ENCODE assay signal across 28 mouse cellular contexts in genomic region chr5:120721005-120721404, GRCm38 (mm10). TPM values are rescaled to one million over a fixed set of nuclear protein-coding genes. Genes with fewer than 3 reads are reported as not detected.
DNase-seq lines count a peak whose midpoint lies in the region; ATAC-seq and TF ChIP-seq lines count a peak whose summit lies in the region.
"Had no signal": no experiment of that assay in that cellular context is flagged by ENCODE, and none has a peak within 500 bp of the region (broad histone marks: within the 10 kb centered on the region; RNA-seq: fewer than 3 reads in every experiment).

No protein-coding gene starts in this region.

- H3K9me3 ChIP-seq in ES-Bruce4 (replicated peaks; ENCODE audit: control insufficient read depth, insufficient read depth, low read length, poor library complexity, severe bottlenecking), result no peaks in the 10 kb centered on the region

- H3K9ac ChIP-seq in ES-Bruce4 (ENCODE audit: low read depth, poor library complexity, severe bottlenecking), result no peak overlapping the region

- peak; percentile 79; the same call in 1 of the 2 replicates for TF ChIP-seq EP300 in ES-Bruce4 (IDR thresholded peaks at IDR 0.05; ENCODE audit: insufficient read depth, low read depth, low read length)

- DNase-seq in ES-CJ7 (ENCODE audit: low read depth, low spot score), result peak; percentile 82
- DNase-seq in R1 (ENCODE audit: low read depth, low spot score), result peak; percentile 80
- peak; percentile 76 for DNase-seq in ZHBTc4 (ENCODE audit: low read depth, low spot score)
- DNase-seq in layer of hippocampus, postnatal 14 days (ENCODE audit: low spot score in 2 of 2), result no peak
- no peak for DNase-seq in kidney, postnatal 14 days
- DNase-seq: adrenal gland, adult 2 months; adrenal gland, adult 8-10 months; adrenal gland, postnatal 10 days; adrenal gland, postnatal 14 days; adrenal gland, postnatal 25 days; adrenal gland, postnatal 36 days; B cell, adult 2 months; cerebellum, adult 11 months; cerebellum, adult 11-12 months; cerebellum, adult 18-20 months; cerebellum, adult 2 months; cerebellum, adult 8-10 months; cerebellum, adult 9-10 months; cerebellum, adult 9-11 months had no signal

- peak; percentile 32 for TF ChIP-seq POLR2A in ES-Bruce4 (IDR thresholded peaks at IDR 0.05; ENCODE audit: insufficient read depth, low read length)

- no peak for ATAC-seq in megakaryocyte-erythroid progenitor cell, adult 5-6 weeks (replicated peaks; ENCODE audit: low FRiP score, low TSS enrichment, poor library complexity, severe bottlenecking)
- no peak for ATAC-seq in cerebellum, adult (ENCODE audit: insufficient number of reproducible peaks, low FRiP score, low TSS enrichment)
- ATAC-seq: activated CD4-positive, CD25-positive, alpha-beta regulatory T cell, adult 4 months; CD4-positive, CD25-positive, alpha-beta regulatory T cell, adult 4 months; Patski had no signal

- H3K27ac ChIP-seq in ES-Bruce4 (ENCODE audit: insufficient read depth, low read length), result no peak overlapping the region

- no peaks in the 10 kb centered on the region for H3K27me3 ChIP-seq in ES-Bruce4 (ENCODE audit: control insufficient read depth, insufficient read depth, low read length, poor library complexity, severe bottlenecking)
- H3K27me3 ChIP-seq: Patski had no signal

- H3K4me3 ChIP-seq in ES-Bruce4 (ENCODE audit: low read depth, low read length), result no peak overlapping the region

- TF ChIP-seq CTCF in ES-Bruce4 (IDR thresholded peaks at IDR 0.05; ENCODE audit: low read depth, low read length), result peak; percentile 41

- peaks cover 3% of the 10 kb centered on the region for H3K4me1 ChIP-seq in ES-Bruce4 (ENCODE audit: control insufficient read depth, insufficient read depth, low read length)

- no peaks in the 10 kb centered on the region for H3K36me3 ChIP-seq in ES-Bruce4 (ENCODE audit: control insufficient read depth, insufficient read depth, low read length, poor library complexity, severe bottlenecking)
- H3K36me3 ChIP-seq: G1E had no signal

RNA-seq across cellular contexts. Expression of gene Dtx1, which starts 9.3 kb away (rescaled TPM):
- polyA plus RNA-seq in ES-Bruce4 (2011; ENCODE audit: insufficient read depth, insufficient read length, low read depth, missing spikeins), result 19.1 and 21.0 TPM in 2 replicates
- 10 to 100 TPM; 70.5 to 74.2 TPM for total RNA-seq in layer of hippocampus, postnatal 14 days (2021)
- 8.7 TPM in 1 of 2 replicates, not detected in the other for total RNA-seq in megakaryocyte-erythroid progenitor cell, adult 5-6 weeks (2014; fragmentation: Nextera tagmentation)
- 0.56 TPM in 1 of 2 replicates, not detected in the other for total RNA-seq in megakaryocyte-erythroid progenitor cell, adult 5-6 weeks (2017)
- polyA plus RNA-seq: C2C12 had no signal

RNA-seq across cellular contexts. Expression of gene Oas2, which starts 28.6 kb away (rescaled TPM):
- 0.76 and 0.84 TPM in 2 replicates for polyA plus RNA-seq in ES-Bruce4 (2011; ENCODE audit: insufficient read depth, insufficient read length, low read depth, missing spikeins)
- under 1 TPM; 0.12 to 0.16 TPM for total RNA-seq in layer of hippocampus, postnatal 14 days (2021)
- 1.7 and 2.0 TPM in 2 replicates for total RNA-seq in megakaryocyte-erythroid progenitor cell, adult 5-6 weeks (2014; fragmentation: Nextera tagmentation)
- total RNA-seq in megakaryocyte-erythroid progenitor cell, adult 5-6 weeks (2017), result 0.72 and 1.3 TPM in 2 replicates
- total RNA-seq: CH12.LX had no signal
- polyA plus RNA-seq: C2C12, Patski had no signal

RNA-seq across cellular contexts. Expression of gene Oas3, which starts 56.5 kb away (rescaled TPM):
- 1.7 and 1.9 TPM in 2 replicates for polyA plus RNA-seq in ES-Bruce4 (2011; ENCODE audit: insufficient read depth, insufficient read length, low read depth, missing spikeins)
- total RNA-seq in layer of hippocampus, postnatal 14 days (2021), result not detected
- 2.3 and 4.2 TPM in 2 replicates for total RNA-seq in megakaryocyte-erythroid progenitor cell, adult 5-6 weeks (2014; fragmentation: Nextera tagmentation)
- 1.8 and 2.0 TPM in 2 replicates for total RNA-seq in megakaryocyte-erythroid progenitor cell, adult 5-6 weeks (2017)
- polyA plus RNA-seq: C2C12 had no signal

Comparison
In these comparisons a context has a peak if more than half of its experiments do, and no peak if none do; other contexts are left out.
1. DNase-seq: peak in ES-CJ7 (single experiment), R1 (single experiment) and ZHBTc4 (single experiment); none in layer of hippocampus, postnatal 14 days (0 of 2) and kidney, postnatal 14 days (single experiment).
2. RNA of gene Dtx1, which starts 9.3 kb away (total RNA-seq): 70.5 to 74.2 TPM in layer of hippocampus, postnatal 14 days; 0.56 to 8.7 TPM in megakaryocyte-erythroid progenitor cell, adult 5-6 weeks; every median in the first group is over 4 times any median in the second.